Mouse (Mus musculus): ENCODE data around the gene Zswim8.

DNA sequence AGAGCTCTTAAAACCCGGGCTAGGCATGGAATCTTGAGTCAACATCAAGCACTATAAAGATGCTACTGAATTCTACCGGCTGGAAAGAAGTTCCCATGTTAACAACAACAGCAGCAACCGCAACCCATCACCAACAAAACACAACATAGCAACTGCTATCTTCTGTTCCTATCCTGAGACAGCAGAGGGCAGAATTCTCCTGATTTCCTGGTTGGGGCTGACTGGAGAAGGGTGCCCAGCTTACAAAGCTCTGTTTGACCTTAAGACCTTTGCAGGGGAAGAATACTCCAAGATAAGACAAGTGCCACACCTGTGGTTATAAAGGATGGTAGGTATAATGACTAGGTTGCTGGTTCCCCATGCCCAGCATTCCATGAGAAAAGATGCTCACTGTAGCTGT lies 39.6 kb downstream of the Zswim8 start:
- TF ChIP-seq CTCF (IDR thresholded peaks at IDR 0.05; ENCODE audit: low read depth, low read length), result no peak
- TF ChIP-seq POLR2A (IDR thresholded peaks at IDR 0.05; ENCODE audit: insufficient read depth, low read length), result no peak
